Mouse (Mus musculus): ENCODE measurements around the gene Fignl1.

The Fignl1 gene

DNA sequence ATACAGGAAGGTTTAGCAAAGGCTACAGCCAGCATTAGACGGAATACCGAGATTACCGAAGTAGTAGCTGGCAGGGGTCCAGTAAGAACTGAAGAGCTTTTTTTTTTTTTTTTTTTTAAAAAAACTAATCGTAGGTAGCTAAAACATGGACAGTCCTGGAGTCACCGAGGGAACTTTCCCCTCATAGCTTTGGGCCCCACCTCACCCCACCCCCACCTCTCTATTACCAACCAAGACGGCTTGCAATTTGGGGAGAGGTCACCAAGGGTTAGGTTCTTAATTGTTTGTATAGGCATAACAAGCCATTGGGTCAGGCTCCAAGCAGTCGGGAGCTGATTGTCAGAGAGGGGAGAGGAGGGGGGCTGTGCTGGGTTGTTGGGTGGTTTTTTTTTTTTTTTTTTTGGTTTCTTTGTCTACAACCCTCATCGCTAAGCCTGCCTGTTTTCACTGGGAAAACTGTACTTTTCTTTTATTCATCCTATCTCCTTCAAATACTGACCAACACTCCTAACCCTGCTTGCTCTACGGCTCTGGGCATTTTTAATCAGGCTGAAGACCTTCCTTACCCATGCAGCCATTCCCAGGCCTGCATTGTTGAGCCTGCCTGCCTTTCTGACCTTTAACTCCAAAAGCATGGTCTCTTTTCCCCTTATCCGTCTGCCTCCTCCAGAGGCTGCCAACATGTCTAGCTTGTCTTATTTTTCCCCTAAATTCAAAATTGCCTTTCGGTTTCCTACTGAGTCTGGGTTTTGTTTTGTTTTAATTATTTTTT lies 828 bp upstream of the Fignl1 start:
- no peak for DNase-seq (ENCODE audit: low spot score in 2 of 2)

- DNase-seq (ENCODE audit: low spot score in 2 of 2) = no peak
Observed at GRCm38 (mm10) chr11:11808035-11808819, 535 bp downstream of the Fignl1 start.

DNA sequence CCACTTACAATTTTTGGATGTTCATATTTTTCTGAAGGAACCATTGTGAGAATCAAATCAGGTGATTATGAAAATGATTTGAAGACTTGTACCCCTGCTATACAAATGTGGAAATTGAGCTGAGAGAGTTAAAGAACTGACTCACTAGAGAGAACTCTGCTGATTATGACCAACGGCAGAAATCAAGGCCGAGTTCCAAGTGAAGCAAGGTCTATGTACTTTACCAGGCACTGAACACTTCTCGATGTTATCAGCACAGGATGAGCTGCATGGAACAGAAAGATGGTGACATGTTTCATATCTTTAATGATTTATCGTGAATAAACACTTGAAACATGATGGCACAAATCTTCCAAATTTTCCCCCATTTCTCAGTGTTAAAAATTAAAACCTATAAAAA lies 2.8 kb downstream of the Fignl1 start:
- DNase-seq (ENCODE audit: low spot score in 2 of 2) = no peak

GRCm38 (mm10) chr11:11804421-11804820 lies 4.3 kb downstream of the Fignl1 start:
- DNase-seq (ENCODE audit: low spot score in 2 of 2) = no peak

DNA sequence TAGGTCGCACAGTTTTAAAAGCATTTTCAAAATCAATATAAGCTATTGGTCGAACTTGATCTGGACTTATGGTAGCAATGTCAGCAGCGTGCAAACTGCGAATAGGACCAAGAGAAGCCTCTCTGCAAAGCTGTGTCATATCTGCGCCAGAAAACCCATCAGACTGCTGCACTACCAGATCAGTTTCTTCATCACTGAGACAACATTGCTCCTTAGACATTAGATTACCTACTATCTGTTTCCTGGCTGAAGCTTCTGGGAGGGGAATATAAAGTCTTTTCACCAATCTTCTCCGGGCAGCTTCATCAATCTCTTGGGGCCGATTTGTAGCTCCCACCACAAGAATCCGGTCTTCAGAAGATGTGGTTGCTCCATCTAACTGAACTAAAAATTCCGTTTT lies 7.7 kb downstream of the Fignl1 start:
- no peak for DNase-seq (ENCODE audit: low spot score in 2 of 2)

DNA sequence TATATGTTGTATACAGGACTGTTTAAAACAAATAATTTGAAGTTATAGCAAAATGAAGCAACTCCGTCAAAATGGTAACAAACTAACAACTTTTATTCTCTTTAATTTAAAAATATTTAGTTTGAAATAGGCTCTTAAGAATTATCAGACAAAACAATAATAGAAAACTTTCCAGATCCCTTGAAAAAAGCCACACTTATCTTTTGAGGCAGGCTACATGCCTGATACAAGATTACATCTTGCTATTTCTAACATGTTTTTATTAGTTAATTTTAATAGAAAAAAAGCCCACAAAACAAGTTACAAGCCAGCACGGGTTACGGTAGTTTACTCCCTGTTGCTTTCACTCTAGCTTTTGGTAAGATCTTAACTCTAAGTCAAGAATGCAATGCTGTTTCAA lies 8.5 kb downstream of the Fignl1 start:
- no peak for DNase-seq (ENCODE audit: low spot score in 2 of 2)

GRCm38 (mm10) chr11:11798690-11799089 lies 10.1 kb downstream of the Fignl1 start:
- no peak for DNase-seq (ENCODE audit: low spot score in 2 of 2)

DNA sequence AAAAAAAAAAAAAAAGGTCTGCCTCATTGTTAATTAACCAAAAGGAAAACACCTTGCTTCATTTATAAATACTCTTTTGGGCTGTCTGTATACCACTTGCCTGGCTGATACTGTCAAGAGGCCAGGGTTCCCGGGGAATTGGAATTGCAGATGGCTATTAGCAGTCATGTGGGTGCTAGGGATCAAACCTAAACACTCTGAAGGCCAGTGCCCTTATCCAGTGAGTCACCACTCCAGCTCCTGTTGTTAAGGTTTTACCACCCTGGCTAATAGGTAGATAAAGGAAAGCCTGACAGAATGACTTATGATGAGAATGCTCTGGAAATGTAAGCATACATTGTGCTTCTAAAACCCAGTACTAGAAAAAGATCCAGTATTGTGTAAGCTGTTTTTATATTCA lies 14.1 kb downstream of the Fignl1 start:
- no peak for DNase-seq (ENCODE audit: low spot score in 2 of 2)

DNA sequence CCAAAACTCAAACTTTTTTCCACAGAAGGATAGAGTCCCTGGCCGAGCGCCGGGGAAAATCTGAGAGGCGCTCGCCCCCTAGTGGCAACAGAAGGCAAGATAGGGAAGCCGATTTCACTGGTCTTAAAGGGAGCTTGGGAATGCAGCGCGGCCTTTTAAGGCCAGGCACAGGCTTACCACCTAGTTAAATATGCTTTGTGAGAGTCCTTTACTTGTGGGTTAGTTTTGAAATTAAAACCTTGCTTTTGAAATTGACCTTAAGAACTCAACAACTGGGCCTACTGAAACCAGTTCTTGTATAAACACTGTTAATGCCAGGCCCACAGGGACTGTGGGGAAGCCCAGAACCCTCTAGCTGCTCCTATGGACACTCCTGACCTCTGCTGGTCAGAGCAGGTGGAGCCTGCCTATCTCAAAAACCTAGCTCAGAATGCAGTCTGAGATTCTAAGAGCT lies 20.2 kb downstream of the Fignl1 start:
- peak; percentile 47 to 56 for DNase-seq (ENCODE audit: low spot score in 2 of 2)

DNA sequence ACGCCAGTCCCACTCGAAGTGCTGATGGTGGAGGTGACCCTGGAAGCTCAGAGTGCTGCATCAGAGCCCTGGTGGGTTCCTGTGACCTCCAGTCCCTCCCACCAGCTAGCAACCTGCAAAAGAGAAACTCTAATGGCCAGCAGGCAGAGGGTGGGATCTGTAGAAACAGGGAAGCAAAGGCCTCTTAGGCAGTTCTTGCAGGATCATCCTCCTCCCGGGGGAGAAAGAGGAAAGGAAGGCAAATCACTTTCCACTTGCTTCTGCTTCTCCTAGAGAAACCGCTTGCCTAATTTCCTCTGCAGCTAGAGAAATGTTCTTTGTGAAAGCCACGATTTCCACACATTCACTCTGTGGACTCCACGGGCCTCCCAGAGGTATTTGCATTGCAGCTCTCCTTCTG lies 23.3 kb downstream of the Fignl1 start:
- DNase-seq (ENCODE audit: low spot score in 2 of 2) = no peak

DNA sequence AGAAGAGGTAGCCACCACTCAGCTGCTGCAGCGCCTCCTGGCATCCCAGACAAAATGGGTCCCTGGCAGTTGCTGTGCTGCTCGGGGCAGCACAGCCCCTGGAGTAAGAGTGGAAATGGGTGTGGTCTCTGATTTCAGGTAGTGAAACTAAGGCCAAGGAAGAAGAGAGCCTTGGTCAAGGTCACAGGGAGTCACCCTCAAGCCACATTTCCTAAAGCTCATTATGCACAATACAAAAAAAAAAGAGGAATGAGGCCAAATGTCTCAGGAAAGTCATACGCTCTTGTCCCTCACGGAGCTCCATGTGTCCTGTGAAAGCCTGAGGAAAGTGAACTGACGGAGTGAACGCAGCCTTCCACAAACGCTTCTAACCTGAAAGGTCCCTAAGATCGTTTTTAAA lies 27.0 kb downstream of the Fignl1 start:
- no peak for DNase-seq (ENCODE audit: low spot score in 2 of 2)

GRCm38 (mm10) chr11:11778345-11778744 lies 30.4 kb downstream of the Fignl1 start:
- no peak for DNase-seq (ENCODE audit: low spot score in 2 of 2)

GRCm38 (mm10) chr11:11777796-11778195 lies 31.0 kb downstream of the Fignl1 start:
- no peak for DNase-seq (ENCODE audit: low spot score in 2 of 2)

GRCm38 (mm10) chr11:11777246-11777645 lies 31.5 kb downstream of the Fignl1 start:
- no peak for DNase-seq (ENCODE audit: low spot score in 2 of 2)

DNA sequence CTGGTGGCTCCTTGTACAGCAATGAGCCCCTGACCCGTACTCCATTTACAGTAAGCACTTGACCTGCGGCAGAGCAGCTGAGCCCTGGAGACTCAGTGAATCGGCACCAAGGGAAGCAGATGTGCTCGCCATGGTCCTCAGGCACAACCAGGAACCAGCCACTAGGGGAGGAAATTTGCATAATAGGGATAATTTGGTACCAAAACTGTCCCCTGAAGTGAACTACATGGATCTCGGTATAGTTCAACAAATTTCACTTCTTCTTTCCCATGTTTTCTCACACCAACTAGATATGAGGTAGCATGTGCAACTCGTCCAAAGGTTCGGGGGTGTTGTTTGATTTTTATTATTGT lies 32.0 kb downstream of the Fignl1 start:
- no peak for DNase-seq (ENCODE audit: low spot score in 2 of 2)

- no peak for DNase-seq (ENCODE audit: low spot score in 2 of 2)
Observed at GRCm38 (mm10) chr11:11776071-11776821, 32.5 kb downstream of the Fignl1 start.

GRCm38 (mm10) chr11:11774893-11775292 lies 33.9 kb downstream of the Fignl1 start:
- DNase-seq (ENCODE audit: low spot score in 2 of 2) = no peak

GRCm38 (mm10) chr11:11774384-11774783 lies 34.4 kb downstream of the Fignl1 start:
- DNase-seq (ENCODE audit: low spot score in 2 of 2) = no peak

DNA sequence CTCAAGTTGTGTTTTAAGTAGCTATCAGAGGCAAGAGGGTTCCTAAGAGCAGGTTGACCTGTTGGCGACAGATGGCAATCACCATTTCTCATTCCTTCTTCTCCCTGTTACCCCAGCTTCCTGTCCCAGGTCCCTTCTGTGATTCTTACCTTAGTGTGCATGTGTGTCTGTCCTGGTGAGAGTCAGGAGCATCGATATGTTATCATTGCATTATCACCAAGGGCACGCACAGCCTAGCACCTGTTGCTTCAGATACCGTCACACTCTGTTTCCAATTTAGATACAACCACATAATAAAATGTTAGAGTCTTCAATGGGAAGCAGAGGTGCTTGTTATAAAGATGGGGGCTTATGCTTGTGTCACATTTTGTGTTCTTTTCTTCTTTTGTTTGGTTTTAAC lies 36.6 kb downstream of the Fignl1 start:
- DNase-seq (ENCODE audit: low spot score in 2 of 2) = no peak

- no peak for DNase-seq (ENCODE audit: low spot score in 2 of 2)
Observed at GRCm38 (mm10) chr11:11770691-11771090, 38.1 kb downstream of the Fignl1 start.

DNA sequence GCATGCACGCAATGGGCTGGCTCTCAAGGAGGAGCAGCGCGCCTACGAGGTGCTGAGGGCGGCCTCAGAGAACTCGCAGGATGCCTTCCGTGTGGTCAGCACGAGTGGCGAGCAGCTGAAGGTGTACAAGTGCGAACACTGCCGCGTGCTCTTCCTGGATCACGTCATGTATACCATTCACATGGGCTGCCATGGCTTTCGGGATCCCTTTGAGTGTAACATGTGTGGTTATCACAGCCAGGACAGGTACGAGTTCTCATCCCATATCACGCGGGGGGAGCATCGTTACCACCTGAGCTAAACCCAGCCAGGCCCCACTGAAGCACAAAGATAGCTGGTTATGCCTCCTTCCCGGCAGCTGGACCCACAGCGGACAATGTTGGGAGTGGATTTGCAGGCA lies 39.5 kb downstream of the Fignl1 start:
- DNase-seq (ENCODE audit: low spot score in 2 of 2) = no peak

DNA sequence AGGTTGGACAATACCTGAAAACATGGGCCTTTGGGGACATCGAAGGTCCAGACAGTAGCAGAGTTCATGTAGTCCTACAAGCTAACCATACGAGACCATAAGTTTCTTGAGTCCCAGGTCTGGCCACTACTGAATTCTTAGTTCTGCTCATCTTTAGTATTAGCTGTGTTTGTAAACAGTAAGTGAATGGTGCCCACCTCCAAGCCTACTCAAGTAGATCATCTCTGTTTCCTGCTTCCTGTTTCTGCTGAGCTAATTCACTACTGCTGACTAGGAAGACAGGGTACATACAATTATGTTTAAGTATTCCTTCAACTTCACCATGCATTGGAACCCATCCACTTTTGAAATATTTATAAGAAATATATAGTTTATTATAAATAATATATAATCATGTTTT lies 40.7 kb downstream of the Fignl1 start:
- DNase-seq (ENCODE audit: low spot score in 2 of 2) = no peak

DNA sequence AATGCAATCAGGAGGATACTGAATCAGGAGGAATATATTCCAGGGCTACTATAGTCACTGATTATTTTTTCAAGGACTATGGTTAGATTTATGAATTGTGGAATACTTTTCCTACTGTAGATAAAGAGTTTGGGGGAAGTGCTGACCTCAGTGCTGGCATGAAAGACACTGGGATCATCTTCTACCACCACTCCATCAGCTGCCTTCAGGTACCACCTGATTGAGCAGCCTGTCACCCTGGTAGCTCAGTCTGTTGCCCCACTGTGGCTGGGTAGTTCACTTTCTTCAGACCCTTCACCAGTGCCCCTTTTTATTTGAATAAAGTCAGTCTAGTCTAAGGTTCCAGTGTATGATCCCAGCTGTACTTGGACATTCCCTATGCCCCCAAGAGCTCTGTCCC lies 42.0 kb downstream of the Fignl1 start:
- no peak for DNase-seq (ENCODE audit: low spot score in 2 of 2)

Measured in urinary bladder, adult 18-20 months (tissue).